Mouse (Mus musculus) brain, embryonic 14.5 days (tissue): ENCODE measurements around the gene 1700021F05Rik.

Experiments
- CTCF ChIP-seq: fragments of 200-500 bp; IDR thresholded peaks from 2 replicates; pipeline ENCODE4 v1.5.1; 2012; ENCODE audit warnings: inconsistent platforms, mild to moderate bottlenecking, moderate library complexity, borderline replicate concordance; ENCODE audit not compliant: insufficient read depth, insufficient read length; ENCODE audit errors: extremely low read depth
- POLR2A ChIP-seq: fragments of 200-500 bp; IDR thresholded peaks from 2 replicates; pipeline ENCODE4 v1.6.1; 2012; ENCODE audit warnings: mild to moderate bottlenecking, inconsistent platforms, borderline replicate concordance; ENCODE audit not compliant: poor library complexity, insufficient read depth, insufficient read length, severe bottlenecking; ENCODE audit errors: extremely low read depth

DNA sequence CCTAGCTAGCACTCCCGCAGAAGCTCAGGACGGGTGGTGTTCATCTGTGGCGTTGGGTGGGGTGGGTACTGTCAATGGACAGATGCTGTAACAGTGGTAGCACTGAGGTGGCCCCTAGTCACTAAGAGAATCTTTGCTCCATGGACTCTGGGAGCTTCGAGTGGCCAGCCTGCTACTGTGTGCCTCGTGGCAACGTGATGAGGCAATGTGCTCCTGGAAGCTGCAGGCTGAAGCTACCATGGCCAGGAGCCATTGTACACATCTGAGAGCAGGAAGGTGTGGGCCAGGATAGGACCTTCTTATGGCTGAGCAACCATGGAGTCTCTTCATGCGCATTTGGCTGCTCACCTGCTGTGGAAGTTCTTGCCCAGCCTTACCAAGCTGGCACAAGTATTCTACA, 31.6 kb downstream of the 1700021F05Rik start:
- TF ChIP-seq CTCF = no peak
- no peak for TF ChIP-seq POLR2A
